Mouse (Mus musculus): Measurements from ENCODE around the gene Tspan9. TPM values are rescaled to one million over a fixed set of nuclear protein-coding genes. Genes with fewer than 3 reads are reported as not detected.

Tspan9 gene
- polyA plus RNA-seq, 2 experiments from 2014 or later: 0.41 to 0.44 TPM

- ATAC-seq: no peak
These were observed 225.7 kb downstream of the Tspan9 start for GRCm38 (mm10) chr6:127917712-127918111.

- ATAC-seq: no peak
These were observed 226.4 kb downstream of the Tspan9 start for GRCm38 (mm10) chr6:127916993-127917392.

GRCm38 (mm10) chr6:127912938-127913337 is 230.5 kb downstream of the Tspan9 start:
- ATAC-seq: no peak

- no peak for ATAC-seq
These were observed 231.7 kb downstream of the Tspan9 start for GRCm38 (mm10) chr6:127911687-127912086.

Other genes with a start within 250 kb of the Tspan9 start
- not detected for gene Tead4, start 157.2 kb upstream of the Tspan9 start, polyA plus RNA-seq (2017; shearing (Covaris generic))
- gene Tulp3, start 212.3 kb upstream of the Tspan9 start, polyA plus RNA-seq (2017; shearing (Covaris generic)): 1 to 10 TPM; 2.0 to 2.4 TPM
- gene Rhno1, start 219.3 kb upstream of the Tspan9 start, polyA plus RNA-seq (2017; shearing (Covaris generic)): 100 to 1,000 TPM in 1 of 2 experiments, 10 to 100 TPM in 1; 81.8 to 115 TPM
- 1 to 10 TPM; 1.5 to 1.9 TPM for gene Foxm1, start 219.4 kb upstream of the Tspan9 start, polyA plus RNA-seq (2017; shearing (Covaris generic))
- not detected for gene Tex52, start 231.9 kb upstream of the Tspan9 start, polyA plus RNA-seq (2017; shearing (Covaris generic))
- gene Gm44596, start 231.9 kb upstream of the Tspan9 start, polyA plus RNA-seq (2017; shearing (Covaris generic)): not detected